Mouse (Mus musculus): ENCODE results near the gene Rab4a. TPM values are rescaled to one million over a fixed set of nuclear protein-coding genes. Genes with fewer than 3 reads are reported as not detected.

Rab4a gene
- polyA plus RNA-seq, 1 experiment from 2014 or later = 61.2 TPM

GRCm38 (mm10) chr8:123816939-123817338, 11.2 kb downstream of the Rab4a start:
- Histone ChIP-seq H3K4me3 (ENCODE audit: low read depth, low read length) (no peak overlapping the region), H3K27ac (ENCODE audit: low read depth, low read length) (no peak overlapping the region), H3K36me3 (ENCODE audit: control insufficient read depth, insufficient read depth, low read length) (no peaks in the 10 kb centered on the region; the same call in 1 of the 2 replicates), H3K27me3 (ENCODE audit: control insufficient read depth, insufficient read depth, low read length) (no peaks in the 10 kb centered on the region), H3K9ac (ENCODE audit: low read length) (no peak overlapping the region), H3K4me2 (no peak overlapping the region), H3K9me3 (ENCODE audit: control insufficient read depth, low read length) (no peaks in the 10 kb centered on the region), H3K4me1 (ENCODE audit: control insufficient read depth, insufficient read depth, low read length) (no peaks in the 10 kb centered on the region)
- ATAC-seq (ENCODE audit: low FRiP score) (no peak), DNase-seq (ENCODE audit: low spot score, missing footprints) (no peak)
- 93% methylated on average over 8 of the region's 8 CpGs for WGBS

- no peaks in the 10 kb centered on the region; the same call in 1 of the 2 replicates for H3K36me3 ChIP-seq (ENCODE audit: control insufficient read depth, insufficient read depth, low read length)
- H3K9me3 ChIP-seq (ENCODE audit: control insufficient read depth, low read length) = no peaks in the 10 kb centered on the region
- DNase-seq (ENCODE audit: low spot score, missing footprints) (no peak), ATAC-seq (ENCODE audit: low FRiP score) (no peak)
- H3K27me3 ChIP-seq (ENCODE audit: control insufficient read depth, insufficient read depth, low read length) = no peaks in the 10 kb centered on the region
- H3K4me3 ChIP-seq (ENCODE audit: low read depth, low read length) = no peak overlapping the region
- no peak overlapping the region for H3K9ac ChIP-seq (ENCODE audit: low read length)
- WGBS = 93% methylated on average over 11 of the region's 11 CpGs
- H3K4me1 ChIP-seq (ENCODE audit: control insufficient read depth, insufficient read depth, low read length) = no peaks in the 10 kb centered on the region
- H3K4me2 ChIP-seq = no peak overlapping the region
- H3K27ac ChIP-seq (ENCODE audit: low read depth, low read length) = no peak overlapping the region
Measured at GRCm38 (mm10) chr8:123817747-123818146, 12.0 kb downstream of the Rab4a start.

- no peak for ATAC-seq (ENCODE audit: low FRiP score)
- no peak overlapping the region for H3K27ac ChIP-seq (ENCODE audit: low read depth, low read length)
- no peak overlapping the region for H3K4me3 ChIP-seq (ENCODE audit: low read depth, low read length)
- no peak for DNase-seq (ENCODE audit: low spot score, missing footprints)
- H3K9me3 ChIP-seq (ENCODE audit: control insufficient read depth, low read length) = peaks cover 2% of the 10 kb centered on the region; the same call in 1 of the 2 replicates
- no peaks in the 10 kb centered on the region for H3K4me1 ChIP-seq (ENCODE audit: control insufficient read depth, insufficient read depth, low read length)
- H3K4me2 ChIP-seq = no peak overlapping the region
- H3K36me3 ChIP-seq (ENCODE audit: control insufficient read depth, insufficient read depth, low read length) = peaks cover 4% of the 10 kb centered on the region; the same call in 1 of the 2 replicates
- no peaks in the 10 kb centered on the region for H3K27me3 ChIP-seq (ENCODE audit: control insufficient read depth, insufficient read depth, low read length)
- WGBS = 95% methylated on average over 19 of the region's 19 CpGs
- H3K9ac ChIP-seq (ENCODE audit: low read length) = no peak overlapping the region
Measured at GRCm38 (mm10) chr8:123819683-123820610, 14.2 kb downstream of the Rab4a start.

- 92% methylated on average over 6 of the region's 6 CpGs for whole genome bisulfite sequencing
- Histone ChIP-seq H3K9me3 (ENCODE audit: control insufficient read depth, low read length) (peaks cover 2% of the 10 kb centered on the region; the same call in 1 of the 2 replicates), H3K27ac (ENCODE audit: low read depth, low read length) (no peak overlapping the region), H3K36me3 (ENCODE audit: control insufficient read depth, insufficient read depth, low read length) (peaks cover 4% of the 10 kb centered on the region; the same call in 1 of the 2 replicates), H3K27me3 (ENCODE audit: control insufficient read depth, insufficient read depth, low read length) (no peaks in the 10 kb centered on the region), H3K4me3 (ENCODE audit: low read depth, low read length) (no peak overlapping the region), H3K4me1 (ENCODE audit: control insufficient read depth, insufficient read depth, low read length) (no peaks in the 10 kb centered on the region), H3K9ac (ENCODE audit: low read length) (no peak overlapping the region), H3K4me2 (no peak overlapping the region)
- no peak for DNase-seq (ENCODE audit: low spot score, missing footprints)
- ATAC-seq (ENCODE audit: low FRiP score) = no peak
Measured at GRCm38 (mm10) chr8:123820780-123821179, 15.0 kb downstream of the Rab4a start.

GRCm38 (mm10) chr8:123823111-123823510, 17.3 kb downstream of the Rab4a start:
- peaks cover 2% of the 10 kb centered on the region; the same call in 1 of the 2 replicates for H3K9me3 ChIP-seq (ENCODE audit: control insufficient read depth, low read length)
- H3K27ac ChIP-seq (ENCODE audit: low read depth, low read length) = no peak overlapping the region
- peaks cover 8% of the 10 kb centered on the region for H3K36me3 ChIP-seq (ENCODE audit: control insufficient read depth, insufficient read depth, low read length)
- ATAC-seq (ENCODE audit: low FRiP score) = no peak
- H3K4me1 ChIP-seq (ENCODE audit: control insufficient read depth, insufficient read depth, low read length) = no peaks in the 10 kb centered on the region
- no peak for DNase-seq (ENCODE audit: low spot score, missing footprints)
- H3K27me3 ChIP-seq (ENCODE audit: control insufficient read depth, insufficient read depth, low read length) = no peaks in the 10 kb centered on the region
- 94% methylated on average over 10 of the region's 10 CpGs for WGBS
- H3K9ac ChIP-seq (ENCODE audit: low read length) = no peak overlapping the region
- no peak overlapping the region for H3K4me2 ChIP-seq
- no peak overlapping the region for H3K4me3 ChIP-seq (ENCODE audit: low read depth, low read length)

GRCm38 (mm10) chr8:123823532-123824123, 17.8 kb downstream of the Rab4a start:
- H3K27ac ChIP-seq (ENCODE audit: low read depth, low read length) = no peak overlapping the region
- H3K4me2 ChIP-seq = no peak overlapping the region
- H3K27me3 ChIP-seq (ENCODE audit: control insufficient read depth, insufficient read depth, low read length) = no peaks in the 10 kb centered on the region
- H3K9ac ChIP-seq (ENCODE audit: low read length) = no peak overlapping the region
- no peaks in the 10 kb centered on the region for H3K4me1 ChIP-seq (ENCODE audit: control insufficient read depth, insufficient read depth, low read length)
- H3K4me3 ChIP-seq (ENCODE audit: low read depth, low read length) = no peak overlapping the region
- ATAC-seq (ENCODE audit: low FRiP score) (no peak), DNase-seq (ENCODE audit: low spot score, missing footprints) (no peak)
- H3K36me3 ChIP-seq (ENCODE audit: control insufficient read depth, insufficient read depth, low read length) = peaks cover 8% of the 10 kb centered on the region
- peaks cover 2% of the 10 kb centered on the region; the same call in 1 of the 2 replicates for H3K9me3 ChIP-seq (ENCODE audit: control insufficient read depth, low read length)
- WGBS = 96% methylated on average over 18 of the region's 18 CpGs

GRCm38 (mm10) chr8:123826001-123826400, 20.2 kb downstream of the Rab4a start:
- Histone ChIP-seq H3K27me3 (ENCODE audit: control insufficient read depth, insufficient read depth, low read length) (no peaks in the 10 kb centered on the region), H3K9ac (ENCODE audit: low read length) (no peak overlapping the region), H3K4me2 (no peak overlapping the region), H3K27ac (ENCODE audit: low read depth, low read length) (no peak overlapping the region), H3K36me3 (ENCODE audit: control insufficient read depth, insufficient read depth, low read length) (peaks cover 16% of the 10 kb centered on the region), H3K4me3 (ENCODE audit: low read depth, low read length) (no peak overlapping the region), H3K9me3 (ENCODE audit: control insufficient read depth, low read length) (peaks cover 2% of the 10 kb centered on the region; the same call in 1 of the 2 replicates), H3K4me1 (ENCODE audit: control insufficient read depth, insufficient read depth, low read length) (no peaks in the 10 kb centered on the region)
- no peak for DNase-seq (ENCODE audit: low spot score, missing footprints)
- 67% methylated on average over 9 of the region's 9 CpGs for WGBS
- ATAC-seq (ENCODE audit: low FRiP score) = no peak

GRCm38 (mm10) chr8:123826758-123827157, 21.0 kb downstream of the Rab4a start:
- H3K4me1 ChIP-seq (ENCODE audit: control insufficient read depth, insufficient read depth, low read length) = no peaks in the 10 kb centered on the region
- no peak overlapping the region for H3K27ac ChIP-seq (ENCODE audit: low read depth, low read length)
- WGBS = 92% methylated on average over 7 of the region's 7 CpGs
- H3K27me3 ChIP-seq (ENCODE audit: control insufficient read depth, insufficient read depth, low read length) = no peaks in the 10 kb centered on the region
- DNase-seq (ENCODE audit: low spot score, missing footprints) = no peak
- H3K36me3 ChIP-seq (ENCODE audit: control insufficient read depth, insufficient read depth, low read length) = peaks cover 16% of the 10 kb centered on the region
- no peak for ATAC-seq (ENCODE audit: low FRiP score)
- H3K4me2 ChIP-seq = no peak overlapping the region
- peaks cover 2% of the 10 kb centered on the region; the same call in 1 of the 2 replicates for H3K9me3 ChIP-seq (ENCODE audit: control insufficient read depth, low read length)
- H3K9ac ChIP-seq (ENCODE audit: low read length) = no peak overlapping the region
- H3K4me3 ChIP-seq (ENCODE audit: low read depth, low read length) = no peak overlapping the region

- DNase-seq (ENCODE audit: low spot score, missing footprints) = no peak
- no peak for ATAC-seq (ENCODE audit: low FRiP score)
- no peaks in the 10 kb centered on the region for H3K4me1 ChIP-seq (ENCODE audit: control insufficient read depth, insufficient read depth, low read length)
- H3K4me3 ChIP-seq (ENCODE audit: low read depth, low read length) = no peak overlapping the region
- peaks cover 2% of the 10 kb centered on the region; the same call in 1 of the 2 replicates for H3K9me3 ChIP-seq (ENCODE audit: control insufficient read depth, low read length)
- H3K9ac ChIP-seq (ENCODE audit: low read length) = no peak overlapping the region
- H3K27ac ChIP-seq (ENCODE audit: low read depth, low read length) = no peak overlapping the region
- peaks cover 19% of the 10 kb centered on the region for H3K36me3 ChIP-seq (ENCODE audit: control insufficient read depth, insufficient read depth, low read length)
- no peak overlapping the region for H3K4me2 ChIP-seq
- WGBS = 87% methylated on average over 13 of the region's 13 CpGs
- H3K27me3 ChIP-seq (ENCODE audit: control insufficient read depth, insufficient read depth, low read length) = no peaks in the 10 kb centered on the region
Measured at GRCm38 (mm10) chr8:123827523-123827922, 21.7 kb downstream of the Rab4a start.

Data from midbrain, embryonic 11.5 days (tissue).